In the genomic region with DNA sequence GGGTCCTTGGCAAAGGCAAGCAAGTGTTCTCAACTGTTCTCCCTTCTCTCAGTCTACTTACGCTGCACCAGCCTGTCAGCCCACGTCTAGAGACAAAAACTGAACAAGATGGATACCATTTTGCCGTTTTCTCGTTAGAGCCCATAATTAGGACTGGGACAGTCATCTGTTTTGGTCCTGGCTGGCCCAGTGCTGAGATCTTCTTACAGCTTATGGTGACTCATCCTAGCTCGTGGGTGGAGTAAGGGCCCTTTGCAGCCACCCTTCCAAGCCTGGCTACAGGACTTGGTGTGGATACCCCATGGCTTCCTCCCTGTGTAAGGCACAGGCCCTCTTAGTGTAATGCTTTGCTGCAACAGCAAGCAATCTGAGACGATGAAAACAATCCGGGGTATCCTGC, we compare ENCODE assay signal across 16 mouse cellular contexts.
"Had no signal": no experiment of that assay in that cellular context is flagged by ENCODE, and none has a peak within 500 bp of the region (broad histone marks: within the 10 kb centered on the region; RNA-seq: fewer than 3 reads in every experiment).

No protein-coding gene starts in this region.

- H3K36me3 ChIP-seq: limb, embryonic 12.5 days; liver, embryonic 13.5 days; lung, embryonic 15.5 days; neural tube, embryonic 13.5 days had no signal

- H3K4me2 ChIP-seq: limb, embryonic 12.5 days; liver, embryonic 13.5 days; lung, embryonic 15.5 days; neural tube, embryonic 13.5 days had no signal

- H3K4me3 ChIP-seq: limb, embryonic 12.5 days; liver, embryonic 13.5 days; lung, embryonic 15.5 days; neural tube, embryonic 13.5 days had no signal

- H3K9me3 ChIP-seq: limb, embryonic 12.5 days; liver, embryonic 13.5 days; lung, embryonic 15.5 days; neural tube, embryonic 13.5 days had no signal

- ATAC-seq: intestine, postnatal 0 days; liver, postnatal 0 days had no signal

- DNase-seq: kidney, adult 8-10 months; kidney, postnatal 25 days; liver; liver, embryonic 13.5 days; liver, postnatal 0 days; lung, postnatal 14 days; midbrain, embryonic 14.5 days; retina, postnatal 1 day; right cerebral cortex, postnatal 25 days; thymus, adult 18-20 months; thymus, postnatal 14 days had no signal

- H3K4me1 ChIP-seq: limb, embryonic 12.5 days; liver, embryonic 13.5 days; lung, embryonic 15.5 days had no signal

- H3K27me3 ChIP-seq: limb, embryonic 12.5 days; liver, embryonic 13.5 days; lung, embryonic 15.5 days; neural tube, embryonic 13.5 days had no signal

- H3K27ac ChIP-seq: limb, embryonic 12.5 days; liver, embryonic 13.5 days; lung, embryonic 15.5 days; stomach, postnatal 0 days had no signal

- H3K9ac ChIP-seq: limb, embryonic 12.5 days; liver, embryonic 13.5 days; liver, postnatal 0 days; lung, embryonic 15.5 days; neural tube, embryonic 13.5 days had no signal
